Mouse (Mus musculus) limb, embryonic 14.5 days (tissue): Measurements from ENCODE around the gene Fbxw11. TPM values are rescaled to one million over a fixed set of nuclear protein-coding genes. Genes with fewer than 3 reads are reported as not detected.
A peak's percentile ranks its signal among the peaks of the same experiment; 100 is the strongest.

Experiments
- ATAC-seq: fragments of 200-750 bp; cut with Nextera tagmentation; 2 replicates; pipeline ENCODE4 v1.8.0; 2017; ENCODE audit warnings: low read depth, moderate number of reproducible peaks, moderate TSS enrichment; ENCODE audit not compliant: low FRiP score
- DNase-seq: peaks from one replicate; pipeline ENCODE4 v3.0.0-alpha.2; 2015; ENCODE audit warnings: low spot score
- H3K27ac ChIP-seq: fragments of 300-500 bp; sonication (generic); replicated peaks from 2 replicates; pipeline ENCODE4 v1.5.1; 2014; ENCODE audit warnings: low read depth, mild to moderate bottlenecking, low read length, moderate library complexity, mixed read lengths
- H3K27me3 ChIP-seq: fragments of 300-500 bp; sonication (generic); 2 replicates; pipeline ENCODE4 v1.6.1; 2014; ENCODE audit warnings: low read length, mixed read lengths; ENCODE audit not compliant: control insufficient read depth, insufficient read depth
- H3K36me3 ChIP-seq: fragments of 300-500 bp; sonication (generic); 2 replicates; pipeline ENCODE4 v1.6.1; 2014; ENCODE audit warnings: mild to moderate bottlenecking, low read length, moderate library complexity, mixed read lengths; ENCODE audit not compliant: control insufficient read depth, insufficient read depth
- H3K4me1 ChIP-seq: fragments of 300-500 bp; sonication (generic); 2 replicates; pipeline ENCODE4 v1.6.1; 2014; ENCODE audit warnings: antibody characterized with exemption, low read length, mixed read lengths; ENCODE audit not compliant: control insufficient read depth, insufficient read depth
- H3K4me2 ChIP-seq: fragments of 300-500 bp; sonication (generic); replicated peaks from 2 replicates; pipeline ENCODE4 v1.6.1; 2014; ENCODE audit warnings: low read depth, mild to moderate bottlenecking, low read length, moderate library complexity; ENCODE audit not compliant: severe bottlenecking
- H3K4me3 ChIP-seq: fragments of 300-500 bp; sonication (generic); replicated peaks from 2 replicates; pipeline ENCODE4 v1.5.1; 2014; ENCODE audit warnings: low read length
- H3K9ac ChIP-seq: fragments of 300-500 bp; sonication (generic); 2 replicates; pipeline ENCODE4 v1.6.1; 2014; ENCODE audit warnings: mild to moderate bottlenecking, low read depth, low read length, moderate library complexity; ENCODE audit not compliant: severe bottlenecking
- H3K9me3 ChIP-seq: fragments of 300-500 bp; sonication (generic); 2 replicates; pipeline ENCODE4 v1.6.1; 2016; ENCODE audit warnings: low read length; ENCODE audit not compliant: control insufficient read depth
- POLR2A ChIP-seq: fragments of 200-500 bp; IDR thresholded peaks from 2 replicates; pipeline ENCODE4 v1.8.0; 2012; ENCODE audit warnings: inconsistent platforms, mild to moderate bottlenecking, moderate library complexity, borderline replicate concordance; ENCODE audit not compliant: insufficient read depth, insufficient read length; ENCODE audit errors: extremely low read depth
- WGBS: fragments of 180-500 bp; shearing (Covaris S2); extraction: QIAGEN DNeasy Blood & Tissue Kit; methylation state at CpG from one replicate; pipeline ENCODE4 v1.1.7; 2014; 5-methylcytosine and 5-hydroxymethylcytosine counted together
- polyA plus RNA-seq, 2 experiments: library from polyadenylated mRNA; depleted of rRNA in 1 of 2; stranded (reverse) in 1 of 2; unstranded in 1 of 2; fragments of >200 nt; fragmentation: Nextera tagmentation in 1 of 2; extraction: Ambion mirVana in 1 of 2; gene quantifications; 2 replicates each; pipeline versions ENCODE4 v1.2.1 to v1.2.3; 2012 to 2014

The Fbxw11 gene
- 56.1 and 75.6 TPM in 2 replicates for polyA plus RNA-seq (2012; rRNA removed)
- 63.2 and 68.6 TPM in 2 replicates for polyA plus RNA-seq (2014; fragmentation: Nextera tagmentation; extraction: Ambion mirVana)

GRCm38 (mm10) chr11:32642249-32642876, at the start of gene Fbxw11:
Gene Fbxw11 (plus strand): TSS chr11:32642724.
- Histone ChIP-seq H3K4me2 (peak within 1 kb of the TSS; percentile 74), H3K4me3 (peak within 1 kb of the TSS; percentile 95), H3K27ac (peak within 1 kb of the TSS; percentile 99), H3K4me1 (peaks cover 23% of the 10 kb centered on the region), H3K9me3 (no peaks in the 10 kb centered on the region), H3K27me3 (no peaks in the 10 kb centered on the region), H3K36me3 (no peaks in the 10 kb centered on the region), H3K9ac (peak within 1 kb of the TSS; percentile 96)
- DNase-seq = peak; percentile 98
- peak; percentile 93 for ATAC-seq
- peak; percentile 92; the same call in 1 of the 2 replicates for TF ChIP-seq POLR2A
- WGBS = under 1% methylated on average over 29 of the region's 64 CpGs

DNA sequence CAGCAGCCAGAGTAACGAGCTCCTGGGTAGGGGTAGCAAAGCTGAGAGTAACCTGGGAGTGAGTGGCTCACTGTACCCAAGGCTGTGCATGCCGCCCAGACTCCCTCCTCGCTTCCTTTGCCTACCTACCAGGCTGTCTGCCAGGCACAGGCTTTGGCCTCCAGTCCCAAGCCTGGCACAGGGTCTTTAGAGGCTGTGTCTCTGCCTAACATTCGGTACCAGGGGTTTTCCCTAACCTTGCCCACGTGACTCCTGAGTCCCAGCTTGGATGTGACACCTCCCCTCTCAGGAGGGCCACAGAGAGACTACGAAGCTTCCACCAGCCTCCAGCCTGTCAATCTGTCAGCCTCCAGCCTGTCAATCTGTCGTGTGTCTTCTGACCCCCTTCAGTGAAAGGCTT, 49.4 kb upstream of the Fbxw11 start:
- no peak for TF ChIP-seq POLR2A
- H3K9me3 ChIP-seq = no peaks in the 10 kb centered on the region
- no peak overlapping the region for H3K27ac ChIP-seq
- WGBS = 83% methylated on average over 7 of the region's 7 CpGs
- no peak overlapping the region for H3K4me3 ChIP-seq
- ATAC-seq (no peak), DNase-seq (no peak)
- H3K9ac ChIP-seq = no peak overlapping the region
- H3K36me3 ChIP-seq = no peaks in the 10 kb centered on the region
- H3K4me2 ChIP-seq = no peak overlapping the region
- H3K27me3 ChIP-seq = no peaks in the 10 kb centered on the region
- H3K4me1 ChIP-seq = peaks cover under 1% of the 10 kb centered on the region; the same call in 1 of the 2 replicates

DNA sequence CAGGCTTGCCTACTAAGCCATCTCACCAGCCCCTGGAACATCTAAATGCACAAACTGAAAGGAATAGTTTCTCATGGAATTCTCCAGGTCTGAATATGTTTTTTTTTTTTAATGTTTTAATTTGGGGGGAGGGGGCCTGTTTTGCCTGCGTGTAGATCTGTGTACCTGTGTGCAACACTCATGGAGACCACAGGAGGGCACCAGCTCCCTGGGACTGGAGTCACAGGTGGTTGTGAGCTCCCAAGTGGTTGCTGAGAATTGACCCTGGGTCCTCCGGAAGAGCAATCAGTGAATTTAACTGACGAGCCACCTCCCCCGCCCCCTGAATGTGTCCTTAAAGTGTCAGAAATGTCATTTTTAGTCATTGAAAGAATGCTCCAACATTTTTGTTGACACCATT, 48.4 kb upstream of the Fbxw11 start:
- Histone ChIP-seq H3K9me3 (no peaks in the 10 kb centered on the region), H3K4me2 (no peak overlapping the region), H3K4me1 (no peaks in the 10 kb centered on the region), H3K27ac (no peak overlapping the region), H3K9ac (no peak overlapping the region), H3K4me3 (no peak overlapping the region), H3K36me3 (no peaks in the 10 kb centered on the region), H3K27me3 (no peaks in the 10 kb centered on the region)
- TF ChIP-seq POLR2A = no peak
- 87% methylated on average over 4 of the region's 4 CpGs for WGBS
- ATAC-seq (no peak), DNase-seq (no peak)

DNA sequence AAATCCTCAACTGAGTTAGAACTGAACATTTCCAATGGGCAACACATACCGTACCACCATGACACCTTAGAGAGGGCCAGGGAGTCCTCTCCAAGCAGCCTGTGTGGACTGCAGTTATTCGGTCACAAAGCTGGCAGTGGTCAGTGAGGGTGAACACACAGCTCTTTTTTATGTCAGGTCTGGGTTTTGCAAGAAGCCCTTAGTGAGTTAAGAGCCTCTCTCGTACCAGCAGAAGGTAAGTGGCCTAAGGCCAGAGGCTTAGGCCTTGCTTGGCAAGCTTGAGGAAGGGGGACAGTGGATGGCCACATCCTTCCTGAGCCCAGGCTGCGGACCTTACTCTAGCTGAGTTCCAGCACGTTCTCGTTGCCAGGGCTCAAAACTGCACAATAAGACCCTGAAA, 42.2 kb upstream of the Fbxw11 start:
- 90% methylated on average over 6 of the region's 6 CpGs for WGBS

DNA sequence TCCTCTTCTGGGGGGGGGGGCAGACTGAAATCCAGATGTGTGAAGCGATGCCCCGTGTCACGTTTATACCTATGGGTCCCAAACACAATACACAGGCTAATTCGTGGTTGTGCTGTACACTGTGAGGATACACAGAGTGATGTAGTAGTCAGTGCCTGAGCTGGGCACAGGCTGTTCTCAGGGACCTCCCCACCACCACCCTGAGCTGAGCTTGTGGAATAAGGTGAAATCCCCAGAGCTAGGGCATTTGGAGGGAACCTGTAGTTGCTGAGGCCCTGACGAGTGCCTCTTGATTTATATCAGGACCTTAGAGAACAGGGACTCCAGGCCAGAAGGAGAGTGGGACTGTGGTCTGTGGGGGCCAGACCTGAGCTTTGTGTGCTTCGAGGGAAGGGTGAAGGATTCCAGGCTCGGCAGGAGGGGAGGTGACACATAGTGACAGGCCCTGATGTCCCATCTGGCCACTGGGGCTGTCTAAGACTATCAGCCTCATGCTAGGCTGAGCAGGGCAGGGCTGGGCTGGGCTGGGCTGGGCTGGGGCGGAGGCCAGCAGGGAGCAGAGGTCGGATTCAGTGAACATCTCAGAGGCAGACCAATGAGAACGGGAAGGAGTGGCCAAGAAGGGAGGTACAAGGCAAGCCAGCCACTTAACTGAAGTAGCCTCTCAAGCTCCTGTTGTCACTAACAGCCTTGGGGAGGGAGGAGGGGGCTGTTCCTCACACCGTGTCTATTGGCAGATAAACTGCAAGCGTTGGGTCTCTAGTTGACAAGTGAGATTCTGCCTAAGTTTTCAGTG, 40.8 kb upstream of the Fbxw11 start:
- Histone ChIP-seq H3K4me2 (no peak overlapping the region), H3K4me3 (no peak overlapping the region), H3K9me3 (no peaks in the 10 kb centered on the region), H3K9ac (no peak overlapping the region), H3K36me3 (no peaks in the 10 kb centered on the region), H3K4me1 (peaks cover 18% of the 10 kb centered on the region), H3K27ac (no peak overlapping the region), H3K27me3 (no peaks in the 10 kb centered on the region)
- no peak for ATAC-seq
- TF ChIP-seq POLR2A = no peak
- DNase-seq = no peak
- 45% methylated on average over 12 of the region's 12 CpGs for WGBS

More for the DNA sequence above, 42.2 kb upstream of the Fbxw11 start:
- no peak overlapping the region for H3K27ac ChIP-seq
- ATAC-seq = no peak
- H3K9ac ChIP-seq = no peak overlapping the region
- no peak for DNase-seq
- no peaks in the 10 kb centered on the region for H3K9me3 ChIP-seq
- H3K27me3 ChIP-seq = no peaks in the 10 kb centered on the region
- H3K4me1 ChIP-seq = peaks cover 15% of the 10 kb centered on the region
- H3K4me2 ChIP-seq = no peak overlapping the region
- no peak for TF ChIP-seq POLR2A
- H3K36me3 ChIP-seq = no peaks in the 10 kb centered on the region
- no peak overlapping the region for H3K4me3 ChIP-seq
